Mouse (Mus musculus) kidney, adult 2 months (tissue): Measurements from ENCODE around the gene Tnrc18.

Experiments
- CTCF ChIP-seq: fragments of 200-500 bp; conservative IDR thresholded peaks from 2 replicates; pipeline ENCODE4 v1.5.1; 2011; ENCODE audit warnings: low read depth, mild to moderate bottlenecking, control low read depth, low read length, moderate library complexity, mixed read lengths; ENCODE audit not compliant: insufficient read depth, insufficient read length
- POLR2A ChIP-seq: fragments of 200-500 bp; IDR thresholded peaks from one replicate; pipeline ENCODE4 v1.6.1; 2011; ENCODE audit warnings: low read depth, low read length, control low read depth

- TF ChIP-seq CTCF: no peak
- TF ChIP-seq POLR2A: peak; percentile 75
These were observed 1.2 kb upstream of the Tnrc18 start for GRCm38 (mm10) chr5:142818435-142819360.
